Comparison of ENCODE assay signal across 25 mouse cellular contexts in genomic region chr3:131291890-131292289, GRCm38 (mm10). TPM values are rescaled to one million over a fixed set of nuclear protein-coding genes. Genes with fewer than 3 reads are reported as not detected.
DNase-seq lines count a peak whose midpoint lies in the region; ATAC-seq and TF ChIP-seq lines count a peak whose summit lies in the region.
"Had no signal": no experiment of that assay in that cellular context is flagged by ENCODE, and none has a peak within 500 bp of the region (broad histone marks: within the 10 kb centered on the region; RNA-seq: fewer than 3 reads in every experiment).

No protein-coding gene starts in this region.

- H3K27me3 ChIP-seq in intestine, postnatal 0 days (replicated peaks; ENCODE audit: control insufficient read depth, insufficient read depth, low read length): no peaks in the 10 kb centered on the region
- H3K27me3 ChIP-seq in hindbrain, embryonic 16.5 days (replicated peaks; ENCODE audit: control insufficient read depth, insufficient read depth, low read length): no peaks in the 10 kb centered on the region
- H3K27me3 ChIP-seq: CH12.LX; embryonic facial prominence, embryonic 12.5 days; forebrain, embryonic 12.5 days; Patski had no signal

- peak overlapping the region; percentile 42 for H3K27ac ChIP-seq in intestine, postnatal 0 days (ENCODE audit: low read depth, low read length)
- H3K27ac ChIP-seq in hindbrain, embryonic 16.5 days (ENCODE audit: low read depth, low read length): no peak overlapping the region
- H3K27ac ChIP-seq: embryonic facial prominence, embryonic 10.5 days; embryonic facial prominence, embryonic 12.5 days; forebrain, embryonic 10.5 days; forebrain, embryonic 12.5 days had no signal

- peaks cover 4% of the 10 kb centered on the region; the same call in 1 of the 2 replicates for H3K36me3 ChIP-seq in intestine, postnatal 0 days (ENCODE audit: control insufficient read depth, insufficient read depth)
- peaks cover 6% of the 10 kb centered on the region; the same call in 1 of the 2 replicates for H3K36me3 ChIP-seq in hindbrain, embryonic 16.5 days (ENCODE audit: control insufficient read depth, insufficient read depth, low read length)
- H3K36me3 ChIP-seq: embryonic facial prominence, embryonic 10.5 days; embryonic facial prominence, embryonic 12.5 days; forebrain, embryonic 10.5 days; forebrain, embryonic 12.5 days; G1E had no signal

- DNase-seq in heart, adult 11 months: peak; percentile 76
- DNase-seq in heart, adult 18-20 months: no peak
- DNase-seq: adrenal gland, adult 8-10 months; adrenal gland, postnatal 14 days; adrenal gland, postnatal 36 days; B cell, adult 2 months; cerebellum, adult 11-12 months; cerebellum, adult 2 months; cerebellum, adult 9-10 months; cerebellum, postnatal 10 days; cerebellum, postnatal 25 days had no signal

- no peak overlapping the region for H3K4me2 ChIP-seq in intestine, postnatal 0 days (replicated peaks; ENCODE audit: low read depth)
- no peak overlapping the region for H3K4me2 ChIP-seq in hindbrain, embryonic 16.5 days (ENCODE audit: low read length)
- H3K4me2 ChIP-seq: embryonic facial prominence, embryonic 12.5 days; forebrain, embryonic 12.5 days had no signal

- peak; percentile 61 for ATAC-seq in intestine, postnatal 0 days
- ATAC-seq in hindbrain, embryonic 16.5 days: no peak
- no peak for ATAC-seq in erythroid progenitor cell, adult 5-6 weeks (replicated peaks; ENCODE audit: low FRiP score, poor library complexity, severe bottlenecking)
- ATAC-seq: activated CD4-positive, CD25-positive, alpha-beta regulatory T cell, adult 4 months; CD4-positive, CD25-positive, alpha-beta regulatory T cell, adult 4 months; forebrain, embryonic 14.5 days; forebrain, embryonic 16.5 days; Patski had no signal

- 54% methylated on average over 4 of the region's 4 CpGs for WGBS in intestine, postnatal 0 days
- WGBS in hindbrain, embryonic 16.5 days: 92% methylated on average over 4 of the region's 4 CpGs

- no peak for TF ChIP-seq CTCF in intestine, postnatal 0 days (IDR thresholded peaks at IDR 0.05; ENCODE audit: low read depth)

- no peaks in the 10 kb centered on the region for H3K9me3 ChIP-seq in intestine, postnatal 0 days (ENCODE audit: control insufficient read depth)
- no peaks in the 10 kb centered on the region for H3K9me3 ChIP-seq in hindbrain, embryonic 16.5 days (ENCODE audit: control insufficient read depth, low read length)
- H3K9me3 ChIP-seq: embryonic facial prominence, embryonic 10.5 days; embryonic facial prominence, embryonic 12.5 days; forebrain, embryonic 10.5 days; forebrain, embryonic 12.5 days had no signal

- H3K9ac ChIP-seq in intestine, postnatal 0 days (ENCODE audit: low read depth, low read length): no peak overlapping the region
- no peak overlapping the region for H3K9ac ChIP-seq in hindbrain, embryonic 16.5 days (ENCODE audit: low read depth, low read length)
- H3K9ac ChIP-seq: embryonic facial prominence, embryonic 12.5 days; forebrain, embryonic 12.5 days had no signal

- H3K4me1 ChIP-seq in intestine, postnatal 0 days (replicated peaks; ENCODE audit: control insufficient read depth, insufficient read depth, low read length): peaks cover 11% of the 10 kb centered on the region; the same call in 1 of the 2 replicates
- no peaks in the 10 kb centered on the region for H3K4me1 ChIP-seq in hindbrain, embryonic 16.5 days (ENCODE audit: control insufficient read depth, insufficient read depth, low read depth, low read length)
- H3K4me1 ChIP-seq: embryonic facial prominence, embryonic 10.5 days; embryonic facial prominence, embryonic 12.5 days; forebrain, embryonic 10.5 days; forebrain, embryonic 12.5 days had no signal

- no peak overlapping the region for H3K4me3 ChIP-seq in intestine, postnatal 0 days (ENCODE audit: low read depth, low read length)
- H3K4me3 ChIP-seq in hindbrain, embryonic 16.5 days (ENCODE audit: low read length): no peak overlapping the region
- H3K4me3 ChIP-seq: embryonic facial prominence, embryonic 10.5 days; embryonic facial prominence, embryonic 12.5 days; forebrain, embryonic 10.5 days; forebrain, embryonic 12.5 days had no signal

RNA-seq across cellular contexts. Expression of gene Cyp2u1, which starts 11.1 kb away (rescaled TPM):
- total RNA-seq in heart, adult 18-20 months (2021): 10 to 100 TPM; 31.5 to 32.9 TPM
- polyA plus RNA-seq in intestine, postnatal 0 days (2015; fragmentation: Nextera tagmentation; extraction: Ambion mirVana): 17.1 and 24.2 TPM in 2 replicates
- polyA plus RNA-seq in hindbrain, embryonic 16.5 days (2015; fragmentation: Nextera tagmentation; extraction: Ambion mirVana): 9.4 and 10.2 TPM in 2 replicates
- total RNA-seq in erythroid progenitor cell, adult 5-6 weeks (2015; ENCODE audit: low replicate concordance): 1.7 TPM in 1 of 2 replicates, not detected in the other
- not detected in 2 replicates for total RNA-seq in erythroid progenitor cell, adult 5-6 weeks (2017; ENCODE audit: low replicate concordance)
- polyA plus RNA-seq: G1E had no signal

RNA-seq across cellular contexts. Expression of gene Hadh, which starts 20.0 kb away (rescaled TPM):
- total RNA-seq in heart, adult 18-20 months (2021): 100 to 1,000 TPM; 762 to 848 TPM
- polyA plus RNA-seq in intestine, postnatal 0 days (2015; fragmentation: Nextera tagmentation; extraction: Ambion mirVana): 581 and 642 TPM in 2 replicates
- polyA plus RNA-seq in hindbrain, embryonic 16.5 days (2015; fragmentation: Nextera tagmentation; extraction: Ambion mirVana): 26.1 and 31.1 TPM in 2 replicates
- 9.6 and 17.3 TPM in 2 replicates for total RNA-seq in erythroid progenitor cell, adult 5-6 weeks (2015; ENCODE audit: low replicate concordance)
- total RNA-seq in erythroid progenitor cell, adult 5-6 weeks (2017; ENCODE audit: low replicate concordance): 2.7 and 7.6 TPM in 2 replicates

Comparison
In these comparisons a context has a peak if more than half of its experiments do, and no peak if none do; other contexts are left out.
1. RNA of gene Cyp2u1, which starts 11.1 kb away (total RNA-seq): 31.5 to 32.9 TPM in heart, adult 18-20 months; 1.7 TPM in erythroid progenitor cell, adult 5-6 weeks; every median in the first group is over 10 times any median in the second.
2. RNA of gene Hadh, which starts 20.0 kb away (total RNA-seq): 762 to 848 TPM in heart, adult 18-20 months; 2.7 to 17.3 TPM in erythroid progenitor cell, adult 5-6 weeks; every median in the first group is over 10 times any median in the second.